Mouse (Mus musculus) midbrain, embryonic 16.5 days (tissue): ENCODE results near the gene Tbc1d2. TPM values are rescaled to one million over a fixed set of nuclear protein-coding genes. Genes with fewer than 3 reads are reported as not detected.

Source experiments
- ATAC-seq: fragments of 200-750 bp; cut with Nextera tagmentation; 2 replicates; pipeline ENCODE4 v1.8.0; 2017; ENCODE audit warnings: moderate TSS enrichment
- H3K27ac ChIP-seq: fragments of 300-500 bp; sonication (generic); 2 replicates; pipeline ENCODE4 v1.5.1; 2014; ENCODE audit warnings: mild to moderate bottlenecking, low read length, mixed read lengths
- H3K27me3 ChIP-seq: fragments of 300-500 bp; sonication (generic); 2 replicates; pipeline ENCODE4 v1.6.1; 2014; ENCODE audit warnings: low read depth, low read length, mixed read lengths; ENCODE audit not compliant: control insufficient read depth, insufficient read depth
- H3K36me3 ChIP-seq: fragments of 300-500 bp; sonication (generic); 2 replicates; pipeline ENCODE4 v1.6.1; 2014; ENCODE audit warnings: mild to moderate bottlenecking, low read length, moderate library complexity, mixed read lengths; ENCODE audit not compliant: control insufficient read depth, insufficient read depth
- H3K4me1 ChIP-seq: fragments of 300-500 bp; sonication (generic); 2 replicates; pipeline ENCODE4 v1.6.1; 2014; ENCODE audit warnings: mild to moderate bottlenecking, low read length, mixed read lengths; ENCODE audit not compliant: control insufficient read depth, insufficient read depth
- H3K4me2 ChIP-seq: fragments of 300-500 bp; sonication (generic); 2 replicates; pipeline ENCODE4 v1.6.1; 2014; ENCODE audit warnings: mild to moderate bottlenecking, low read length, mixed read lengths
- H3K4me3 ChIP-seq: fragments of 300-500 bp; sonication (generic); 2 replicates; pipeline ENCODE4 v1.5.1; 2014; ENCODE audit warnings: low read depth, mild to moderate bottlenecking, low read length, moderate library complexity, mixed read lengths
- H3K9ac ChIP-seq: fragments of 300-500 bp; sonication (generic); 2 replicates; pipeline ENCODE4 v1.6.1; 2014; ENCODE audit warnings: low read depth, low read length, mixed read lengths
- H3K9me3 ChIP-seq: fragments of 300-500 bp; sonication (generic); replicated peaks from 2 replicates; pipeline ENCODE4 v1.6.1; 2014; ENCODE audit warnings: mild to moderate bottlenecking, low read length, mixed read lengths; ENCODE audit not compliant: control insufficient read depth, poor library complexity, severe bottlenecking
- WGBS: fragments of 180-500 bp; shearing (Covaris S2); extraction: QIAGEN DNeasy Blood & Tissue Kit; methylation state at CpG from one replicate; pipeline ENCODE4 v1.1.7; 2014; 5-methylcytosine and 5-hydroxymethylcytosine counted together
- polyA plus RNA-seq: library from polyadenylated mRNA; unstranded; fragments of >200 nt; fragmentation: Nextera tagmentation; extraction: Ambion mirVana; gene quantifications from 2 replicates; pipeline ENCODE4 v1.2.1, GENCODE M21; 2015

Gene Tbc1d2
- polyA plus RNA-seq, 1 experiment from 2014 or later = 0.65 TPM

GRCm38 (mm10) chr4:46572616-46573015, 77.4 kb downstream of the Tbc1d2 start:
- Histone ChIP-seq H3K9ac (no peak overlapping the region), H3K4me3 (no peak overlapping the region), H3K36me3 (peaks cover 10% of the 10 kb centered on the region; the same call in 1 of the 2 replicates), H3K9me3 (peaks cover 7% of the 10 kb centered on the region; the same call in 1 of the 2 replicates), H3K27me3 (no peaks in the 10 kb centered on the region), H3K27ac (no peak overlapping the region), H3K4me1 (no peaks in the 10 kb centered on the region), H3K4me2 (no peak overlapping the region)
- 80% methylated on average over 4 of the region's 4 CpGs for WGBS
- ATAC-seq = no peak

GRCm38 (mm10) chr4:46571744-46572143, 78.3 kb downstream of the Tbc1d2 start:
- no peaks in the 10 kb centered on the region for H3K4me1 ChIP-seq
- peaks cover 10% of the 10 kb centered on the region; the same call in 1 of the 2 replicates for H3K36me3 ChIP-seq
- 90% methylated on average over 9 of the region's 9 CpGs for WGBS
- no peak overlapping the region for H3K4me2 ChIP-seq
- no peaks in the 10 kb centered on the region for H3K27me3 ChIP-seq
- no peak overlapping the region for H3K9ac ChIP-seq
- no peak overlapping the region for H3K4me3 ChIP-seq
- no peak for ATAC-seq
- H3K9me3 ChIP-seq = peaks cover 7% of the 10 kb centered on the region; the same call in 1 of the 2 replicates
- H3K27ac ChIP-seq = no peak overlapping the region

- Histone ChIP-seq H3K27ac (no peak overlapping the region), H3K9ac (no peak overlapping the region)
These were observed 80.3 kb downstream of the Tbc1d2 start for GRCm38 (mm10) chr4:46569671-46570070.

GRCm38 (mm10) chr4:46568169-46568568, 81.8 kb downstream of the Tbc1d2 start:
- Histone ChIP-seq H3K27ac (no peak overlapping the region), H3K27me3 (no peaks in the 10 kb centered on the region), H3K9ac (no peak overlapping the region), H3K4me2 (no peak overlapping the region), H3K4me1 (no peaks in the 10 kb centered on the region), H3K4me3 (no peak overlapping the region), H3K9me3 (0 out of 2 replicates have a peak, but pooled peaks cover 4% of the 10 kb centered on the region), H3K36me3 (no peaks in the 10 kb centered on the region)
- WGBS = 93% methylated on average over 8 of the region's 8 CpGs
- no peak for ATAC-seq

More at GRCm38 (mm10) chr4:46569671-46570070, 80.3 kb downstream of the Tbc1d2 start:
- Histone ChIP-seq H3K4me3 (no peak overlapping the region), H3K9me3 (0 out of 2 replicates have a peak, but pooled peaks cover 7% of the 10 kb centered on the region), H3K4me2 (no peak overlapping the region), H3K27me3 (no peaks in the 10 kb centered on the region), H3K36me3 (peaks cover 8% of the 10 kb centered on the region; the same call in 1 of the 2 replicates), H3K4me1 (no peaks in the 10 kb centered on the region)
- WGBS = 15% methylated on average over 5 of the region's 5 CpGs
- ATAC-seq = no peak

GRCm38 (mm10) chr4:46566931-46567671, 82.9 kb downstream of the Tbc1d2 start:
- H3K4me1 ChIP-seq = no peaks in the 10 kb centered on the region
- no peak overlapping the region for H3K27ac ChIP-seq
- H3K9ac ChIP-seq = no peak overlapping the region
- H3K4me3 ChIP-seq = no peak overlapping the region
- WGBS = 69% methylated on average over 8 of the region's 8 CpGs
- no peaks in the 10 kb centered on the region for H3K36me3 ChIP-seq
- H3K27me3 ChIP-seq = no peaks in the 10 kb centered on the region
- no peak for ATAC-seq
- 0 out of 2 replicates have a peak, but pooled peaks cover 4% of the 10 kb centered on the region for H3K9me3 ChIP-seq
- H3K4me2 ChIP-seq = no peak overlapping the region

GRCm38 (mm10) chr4:46565393-46565955, 84.5 kb downstream of the Tbc1d2 start:
- Histone ChIP-seq H3K4me2 (no peak overlapping the region), H3K27ac (no peak overlapping the region), H3K27me3 (no peaks in the 10 kb centered on the region), H3K9ac (no peak overlapping the region), H3K4me3 (no peak overlapping the region), H3K4me1 (no peaks in the 10 kb centered on the region), H3K9me3 (no peaks in the 10 kb centered on the region), H3K36me3 (no peaks in the 10 kb centered on the region)
- no peak for ATAC-seq
- WGBS = 96% methylated on average over 4 of the region's 4 CpGs

GRCm38 (mm10) chr4:46564247-46564646, 85.8 kb downstream of the Tbc1d2 start:
- no peaks in the 10 kb centered on the region for H3K27me3 ChIP-seq
- ATAC-seq = no peak
- no peak overlapping the region for H3K27ac ChIP-seq
- WGBS = 95% methylated on average over 4 of the region's 4 CpGs
- no peak overlapping the region for H3K9ac ChIP-seq
- no peak overlapping the region for H3K4me3 ChIP-seq
- H3K36me3 ChIP-seq = 0 out of 2 replicates have a peak, but pooled peaks cover 3% of the 10 kb centered on the region
- H3K9me3 ChIP-seq = no peaks in the 10 kb centered on the region
- no peaks in the 10 kb centered on the region for H3K4me1 ChIP-seq
- H3K4me2 ChIP-seq = no peak overlapping the region

GRCm38 (mm10) chr4:46563847-46564246, 86.2 kb downstream of the Tbc1d2 start:
- Histone ChIP-seq H3K9ac (no peak overlapping the region), H3K27me3 (no peaks in the 10 kb centered on the region), H3K9me3 (no peaks in the 10 kb centered on the region), H3K27ac (no peak overlapping the region), H3K4me2 (no peak overlapping the region), H3K4me1 (no peaks in the 10 kb centered on the region), H3K4me3 (no peak overlapping the region), H3K36me3 (0 out of 2 replicates have a peak, but pooled peaks cover 3% of the 10 kb centered on the region)
- no peak for ATAC-seq
- WGBS = 74% methylated on average over 10 of the region's 10 CpGs

- no peak overlapping the region for H3K4me2 ChIP-seq
- H3K4me3 ChIP-seq = no peak overlapping the region
- no peak overlapping the region for H3K9ac ChIP-seq
- 97% methylated on average over 14 of the region's 14 CpGs for WGBS
- H3K27ac ChIP-seq = no peak overlapping the region
- H3K4me1 ChIP-seq = no peaks in the 10 kb centered on the region
- H3K36me3 ChIP-seq = 0 out of 2 replicates have a peak, but pooled peaks cover 3% of the 10 kb centered on the region
- no peak for ATAC-seq
- H3K27me3 ChIP-seq = no peaks in the 10 kb centered on the region
- no peaks in the 10 kb centered on the region for H3K9me3 ChIP-seq
These were observed 87.2 kb downstream of the Tbc1d2 start for GRCm38 (mm10) chr4:46562841-46563240.
